Mouse (Mus musculus): Measurements from ENCODE around the gene Ubqln2.

Gene Ubqln2

GRCm38 (mm10) chrX:153497688-153498516 lies at the start of gene Ubqln2:
Gene Ubqln2 (plus strand): TSS chrX:153498227.
- peak; percentile 78 for DNase-seq (ENCODE audit: low spot score)

- DNase-seq (ENCODE audit: low spot score) = no peak
Measured at GRCm38 (mm10) chrX:153451946-153452345, 46.1 kb upstream of the Ubqln2 start.

GRCm38 (mm10) chrX:153476760-153477248 lies 21.2 kb upstream of the Ubqln2 start:
- peak; percentile 34 for DNase-seq (ENCODE audit: low spot score)

DNA sequence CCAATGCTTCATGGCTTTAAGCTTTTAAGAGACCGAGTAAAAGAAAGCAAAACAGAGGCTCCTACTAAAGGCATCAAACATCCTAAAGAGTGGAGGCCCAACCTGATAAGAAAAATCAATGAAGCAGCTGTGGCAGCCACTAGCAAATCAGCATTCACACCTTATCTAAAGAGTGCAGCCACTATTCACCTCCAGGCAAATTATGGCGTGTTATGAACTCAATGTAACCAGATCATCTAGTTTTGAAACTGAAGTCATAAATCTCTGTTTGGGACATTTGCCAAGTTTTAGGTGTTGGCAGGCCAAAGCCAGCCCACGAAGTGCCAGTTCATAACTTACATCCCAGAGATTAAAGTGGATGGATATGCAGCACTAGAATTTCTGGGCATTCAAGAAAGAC lies 5.7 kb upstream of the Ubqln2 start:
- DNase-seq (ENCODE audit: low spot score) = no peak

DNA sequence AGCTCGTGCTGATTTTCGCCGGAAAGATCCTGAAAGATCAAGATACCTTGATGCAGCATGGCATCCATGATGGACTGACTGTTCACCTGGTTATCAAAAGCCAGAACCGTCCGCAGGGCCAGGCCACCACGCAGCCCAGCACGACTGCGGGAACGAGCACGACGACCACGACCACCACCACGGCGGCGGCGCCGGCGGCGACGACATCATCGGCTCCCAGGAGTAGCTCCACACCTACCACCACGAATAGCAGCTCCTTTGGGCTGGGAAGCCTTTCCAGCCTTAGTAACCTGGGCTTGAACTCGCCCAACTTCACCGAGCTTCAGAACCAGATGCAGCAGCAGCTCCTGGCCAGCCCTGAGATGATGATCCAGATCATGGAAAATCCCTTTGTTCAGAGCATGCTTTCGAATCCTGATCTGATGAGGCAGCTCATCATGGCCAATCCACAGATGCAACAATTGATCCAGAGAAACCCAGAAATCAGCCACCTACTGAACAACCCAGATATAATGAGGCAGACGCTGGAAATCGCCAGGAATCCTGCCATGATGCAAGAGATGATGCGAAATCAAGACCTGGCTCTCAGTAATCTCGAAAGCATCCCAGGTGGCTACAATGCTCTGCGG lies 752 bp downstream of the Ubqln2 start:
- no peak for DNase-seq (ENCODE audit: low spot score)

GRCm38 (mm10) chrX:153499294-153500046 lies 1.4 kb downstream of the Ubqln2 start:
- no peak for DNase-seq (ENCODE audit: low spot score)

- DNase-seq (ENCODE audit: low spot score) = no peak
Measured at GRCm38 (mm10) chrX:153500047-153500345, 2.0 kb downstream of the Ubqln2 start.

DNA sequence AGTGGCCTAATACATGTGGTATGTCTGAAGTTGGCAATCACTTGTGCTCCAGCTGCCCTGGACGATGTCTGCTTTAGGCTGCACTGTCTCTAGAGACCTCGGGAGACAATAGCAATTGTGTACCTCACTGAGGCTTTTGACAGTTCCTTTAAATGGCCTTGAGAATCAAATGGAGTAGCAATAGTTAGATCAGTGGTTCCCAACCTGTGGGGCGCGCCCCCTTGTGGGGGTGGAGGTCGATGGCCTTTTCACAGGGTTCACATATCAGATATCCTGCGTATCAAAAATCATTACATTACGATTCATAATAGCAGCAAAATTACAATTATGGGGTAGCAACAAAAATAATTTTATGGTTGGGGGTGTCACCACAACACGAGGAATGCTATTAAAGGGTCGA lies 7.9 kb downstream of the Ubqln2 start:
- DNase-seq (ENCODE audit: low spot score) = no peak

GRCm38 (mm10) chrX:153515491-153515890 lies 17.5 kb downstream of the Ubqln2 start:
- peak; percentile 15 for DNase-seq (ENCODE audit: low spot score)

GRCm38 (mm10) chrX:153528399-153528798 lies 30.4 kb downstream of the Ubqln2 start:
- DNase-seq (ENCODE audit: low spot score) = no peak
